Mouse (Mus musculus) intestine, embryonic 14.5 days (tissue): ENCODE data around the gene 0610030E20Rik. TPM values are rescaled to one million over a fixed set of nuclear protein-coding genes. Genes with fewer than 3 reads are reported as not detected.

Source experiments
- polyA plus RNA-seq: library from polyadenylated mRNA; unstranded; fragments of >200 nt; fragmentation: Nextera tagmentation; extraction: Ambion mirVana; gene quantifications from 2 replicates; pipeline ENCODE4 v1.2.1, GENCODE M21; 2014

0610030E20Rik gene
- polyA plus RNA-seq, 1 experiment from 2014 or later = 25.0 TPM

Other genes starting within 250 kb of the 0610030E20Rik start
- gene St3gal5, start 249.7 kb upstream of the 0610030E20Rik start, polyA plus RNA-seq = 20.8 and 21.5 TPM in 2 replicates
- 7.3 and 8.7 TPM in 2 replicates for gene Atoh8, start 111.7 kb upstream of the 0610030E20Rik start, polyA plus RNA-seq
- 0.12 TPM in 1 of 2 replicates, not detected in the other for gene Sftpb, start 42.7 kb upstream of the 0610030E20Rik start, polyA plus RNA-seq
- 56.2 and 58.0 TPM in 2 replicates for gene Usp39, start 2.1 kb upstream of the 0610030E20Rik start, polyA plus RNA-seq
- 10.8 and 11.7 TPM in 2 replicates for gene Tmem150a, start 8.1 kb downstream of the 0610030E20Rik start, polyA plus RNA-seq
- gene Rnf181, start 19.6 kb downstream of the 0610030E20Rik start, polyA plus RNA-seq = 96.9 and 98.0 TPM in 2 replicates
- gene Vamp5, start 33.2 kb downstream of the 0610030E20Rik start, polyA plus RNA-seq = 19.6 and 21.4 TPM in 2 replicates
- gene Vamp8, start 43.4 kb downstream of the 0610030E20Rik start, polyA plus RNA-seq = 177 and 183 TPM in 2 replicates
- 12.8 and 17.7 TPM in 2 replicates for gene Ggcx, start 67.0 kb downstream of the 0610030E20Rik start, polyA plus RNA-seq
- gene Mat2a, start 92.2 kb downstream of the 0610030E20Rik start, polyA plus RNA-seq = 378 and 409 TPM in 2 replicates
- gene Sh2d6, start 174.4 kb downstream of the 0610030E20Rik start, polyA plus RNA-seq = 0.18 and 0.27 TPM in 2 replicates
- gene Capg, start 197.1 kb downstream of the 0610030E20Rik start, polyA plus RNA-seq = 36.7 and 37.9 TPM in 2 replicates